Mouse (Mus musculus) neutrophil, adult 59 days (primary cell): ENCODE results near the gene Olfr715b. TPM values are rescaled to one million over a fixed set of nuclear protein-coding genes. Genes with fewer than 3 reads are reported as not detected.

Source experiments
- total RNA-seq, 2 experiments: library from RNA; stranded (reverse); gene quantifications; 1 replicate in 1 of 2; 2 replicates in 1 of 2; pipeline ENCODE4 v1.2.4; 2023

The Olfr715b gene
- not detected for total RNA-seq

GRCm38 (mm10) chr7:107110269-107110668 lies at the start of gene Olfr715b:
Olfr715b (minus strand) TSS chr7:107110369.

GRCm38 (mm10) chr7:107138027-107138426 lies 27.9 kb upstream of the Olfr715b start, which contains the start of gene Olfr716:
Olfr716 (plus strand) TSS chr7:107138327.

GRCm38 (mm10) chr7:107130983-107131382 lies 20.8 kb upstream of the Olfr715b start, which contains the start of gene Olfr715:
Olfr715 (minus strand) TSS chr7:107131083.

GRCm38 (mm10) chr7:107092920-107093319 lies 17.2 kb downstream of the Olfr715b start, which contains the start of gene Olfr17:
Olfr17 (plus strand) TSS chr7:107093220.

GRCm38 (mm10) chr7:107070681-107071080 lies 39.5 kb downstream of the Olfr715b start, which contains the start of gene Olfr714:
Olfr714 (plus strand) TSS chr7:107070981.

Other genes with a start within 250 kb of the Olfr715b start
- not detected for gene Olfr704, start 247.2 kb downstream of the Olfr715b start, total RNA-seq
- gene Olfr705, start 233.5 kb downstream of the Olfr715b start, total RNA-seq: not detected
- gene Olfr706, start 222.2 kb downstream of the Olfr715b start, total RNA-seq: not detected
- gene Olfr707, start 209.1 kb downstream of the Olfr715b start, total RNA-seq: not detected
- gene Olfr1532-ps1, start 202.4 kb downstream of the Olfr715b start, total RNA-seq: not detected
- under 1 TPM; 0.07 to 0.22 TPM for gene Olfr709-ps1, start 178.2 kb downstream of the Olfr715b start, total RNA-seq
- gene Olfr710, start 162.1 kb downstream of the Olfr715b start, total RNA-seq: not detected
- gene Olfr6, start 146.4 kb downstream of the Olfr715b start, total RNA-seq: not detected
- gene Olfr711, start 134.9 kb downstream of the Olfr715b start, total RNA-seq: not detected
- gene Olfr2, start 104.3 kb downstream of the Olfr715b start, total RNA-seq: not detected
- gene Olfr713, start 79.2 kb downstream of the Olfr715b start, total RNA-seq: not detected
- gene Olfr714, start 39.4 kb downstream of the Olfr715b start, total RNA-seq: not detected
- not detected for gene Olfr17, start 17.1 kb downstream of the Olfr715b start, total RNA-seq
- gene Olfr715, start 20.7 kb upstream of the Olfr715b start, total RNA-seq: not detected
- not detected for gene Olfr716, start 28.0 kb upstream of the Olfr715b start, total RNA-seq
- gene Nlrp14, start 56.6 kb upstream of the Olfr715b start, total RNA-seq: not detected
- gene Rbmxl2, start 99.1 kb upstream of the Olfr715b start, total RNA-seq: not detected